Mouse (Mus musculus) neural tube, embryonic 14.5 days (tissue): ENCODE results near the gene Slc35c1. TPM values are rescaled to one million over a fixed set of nuclear protein-coding genes. Genes with fewer than 3 reads are reported as not detected.
A peak's percentile ranks its signal among the peaks of the same experiment; 100 is the strongest.

Source experiments
- ATAC-seq: fragments of 200-750 bp; cut with Nextera tagmentation; 2 replicates; pipeline ENCODE4 v1.8.0; 2017; ENCODE audit warnings: low read depth, mild to moderate bottlenecking, moderate TSS enrichment, moderate library complexity
- H3K27ac ChIP-seq: fragments of 300-500 bp; sonication (generic); 2 replicates; pipeline ENCODE4 v1.5.1; 2014; ENCODE audit warnings: low read depth, mild to moderate bottlenecking, control low read depth, low read length, moderate library complexity, mixed read lengths
- H3K27me3 ChIP-seq: fragments of 300-500 bp; sonication (generic); 2 replicates; pipeline ENCODE4 v1.6.1; 2014; ENCODE audit warnings: low read length; ENCODE audit not compliant: control insufficient read depth, insufficient read depth
- H3K36me3 ChIP-seq: fragments of 300-500 bp; sonication (generic); 2 replicates; pipeline ENCODE4 v1.6.1; 2014; ENCODE audit warnings: low read length, mixed read lengths; ENCODE audit not compliant: control insufficient read depth, insufficient read depth
- H3K4me1 ChIP-seq: fragments of 300-500 bp; sonication (generic); 2 replicates; pipeline ENCODE4 v1.6.1; 2014; ENCODE audit warnings: low read length; ENCODE audit not compliant: control insufficient read depth, insufficient read depth
- H3K4me2 ChIP-seq: fragments of 300-500 bp; sonication (generic); 2 replicates; pipeline ENCODE4 v1.6.1; 2014; ENCODE audit warnings: mild to moderate bottlenecking, low read depth, low read length, control low read depth
- H3K4me3 ChIP-seq: fragments of 300-500 bp; sonication (generic); 2 replicates; pipeline ENCODE4 v1.5.1; 2014; ENCODE audit warnings: low read depth, low read length, control low read depth, mixed read lengths
- H3K9ac ChIP-seq: fragments of 300-500 bp; sonication (generic); replicated peaks from 2 replicates; pipeline ENCODE4 v1.6.1; 2014; ENCODE audit warnings: low read depth, mild to moderate bottlenecking, control low read depth, low read length, mixed read lengths
- H3K9me3 ChIP-seq: fragments of 300-500 bp; sonication (generic); 2 replicates; pipeline ENCODE4 v1.6.1; 2016; ENCODE audit warnings: low read length; ENCODE audit not compliant: control insufficient read depth
- WGBS: fragments of 180-500 bp; shearing (Covaris S2); extraction: QIAGEN DNeasy Blood & Tissue Kit; methylation state at CpG from one replicate; pipeline ENCODE4 v1.1.7; 2014; 5-methylcytosine and 5-hydroxymethylcytosine counted together
- polyA plus RNA-seq: library from polyadenylated mRNA; unstranded; fragments of >200 nt; fragmentation: Nextera tagmentation; extraction: Ambion mirVana; gene quantifications from 2 replicates; pipeline ENCODE4 v1.2.1, GENCODE M21; 2014

The Slc35c1 gene
- polyA plus RNA-seq, 1 experiment from 2014 or later: 15.5 TPM

DNA sequence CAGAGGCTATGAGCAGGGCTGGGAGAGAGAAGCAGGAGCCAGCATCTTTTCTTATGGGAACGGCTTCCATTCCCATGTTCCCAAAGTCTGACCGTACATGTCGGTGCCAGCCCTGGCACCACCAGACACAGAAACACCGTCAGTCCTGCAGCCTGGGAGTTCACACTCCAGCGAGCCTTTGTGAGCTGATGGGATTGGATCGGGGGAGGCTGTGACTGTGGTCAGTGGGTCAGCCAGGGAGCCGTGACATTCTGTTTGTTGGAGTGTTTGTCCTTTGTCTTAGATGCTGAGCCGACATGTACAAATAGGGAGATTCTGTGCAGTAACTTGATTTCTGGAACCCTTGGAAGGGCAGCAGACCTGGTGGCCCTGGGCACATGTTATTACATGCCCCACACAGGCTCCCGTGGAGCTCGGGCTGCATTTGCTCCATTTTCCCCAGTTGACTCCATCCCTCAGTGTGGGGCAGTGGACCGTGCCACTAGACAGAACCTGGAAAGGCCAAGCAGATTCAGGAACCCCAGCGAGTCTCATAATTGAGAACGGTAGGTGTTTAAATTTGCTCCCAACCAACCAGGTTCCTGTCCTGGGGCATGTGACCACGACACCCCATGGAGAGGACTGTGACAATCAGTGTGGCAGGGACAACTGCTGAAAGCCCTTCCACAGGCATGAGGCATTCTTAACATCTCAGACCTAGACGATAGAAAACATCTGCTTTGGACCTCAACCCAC, 33.5 kb upstream of the Slc35c1 start:
- Histone ChIP-seq H3K36me3 (no peaks in the 10 kb centered on the region), H3K4me2 (no peak overlapping the region), H3K27ac (no peak overlapping the region), H3K4me1 (peaks cover 16% of the 10 kb centered on the region), H3K9me3 (no peaks in the 10 kb centered on the region), H3K4me3 (no peak overlapping the region), H3K27me3 (no peaks in the 10 kb centered on the region), H3K9ac (no peak overlapping the region)
- 64% methylated on average over 15 of the region's 15 CpGs for WGBS
- ATAC-seq: no peak

DNA sequence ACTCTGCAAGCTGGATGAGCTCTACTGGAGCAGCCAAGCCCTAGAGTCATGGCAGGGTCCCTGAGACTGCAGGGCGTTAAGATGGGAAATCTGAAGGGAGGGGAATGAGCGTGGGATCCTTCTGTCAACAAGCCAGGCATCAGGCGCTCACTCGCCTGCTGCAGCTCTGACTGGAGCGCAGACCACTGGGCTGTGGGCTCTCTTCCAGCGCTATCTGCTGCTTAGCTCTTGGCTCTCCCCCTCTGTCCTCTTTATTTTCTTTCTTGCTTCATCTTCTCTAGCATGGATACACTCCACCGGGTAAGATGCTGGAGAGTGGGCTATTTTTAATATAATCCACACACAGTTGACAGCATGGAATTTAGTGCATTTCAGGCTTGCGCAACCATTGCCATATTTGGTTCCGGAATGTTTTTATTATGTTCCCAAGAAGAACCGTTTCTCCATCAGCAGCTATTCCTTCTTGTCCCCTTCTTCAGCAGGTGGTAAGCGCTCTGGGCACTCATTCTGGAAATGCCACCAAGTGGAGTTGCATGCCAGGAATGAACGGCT, 31.7 kb upstream of the Slc35c1 start:
- H3K4me2 ChIP-seq: no peak overlapping the region
- no peak overlapping the region for H3K27ac ChIP-seq
- peaks cover 16% of the 10 kb centered on the region for H3K4me1 ChIP-seq
- no peaks in the 10 kb centered on the region for H3K36me3 ChIP-seq
- H3K9me3 ChIP-seq: no peaks in the 10 kb centered on the region
- H3K27me3 ChIP-seq: no peaks in the 10 kb centered on the region
- WGBS: 66% methylated on average over 12 of the region's 12 CpGs
- ATAC-seq: no peak
- H3K4me3 ChIP-seq: no peak overlapping the region
- no peak overlapping the region for H3K9ac ChIP-seq

GRCm38 (mm10) chr2:92490541-92490940, 30.2 kb upstream of the Slc35c1 start:
- no peak overlapping the region for H3K4me2 ChIP-seq
- no peak overlapping the region for H3K4me3 ChIP-seq
- H3K27ac ChIP-seq: no peak overlapping the region
- 85% methylated on average over 10 of the region's 10 CpGs for WGBS
- H3K9me3 ChIP-seq: no peaks in the 10 kb centered on the region
- peaks cover 17% of the 10 kb centered on the region for H3K4me1 ChIP-seq
- H3K27me3 ChIP-seq: no peaks in the 10 kb centered on the region
- no peaks in the 10 kb centered on the region for H3K36me3 ChIP-seq
- no peak for ATAC-seq
- no peak overlapping the region for H3K9ac ChIP-seq

- H3K36me3 ChIP-seq: no peaks in the 10 kb centered on the region
- no peak for ATAC-seq
- H3K4me2 ChIP-seq: no peak overlapping the region
- 81% methylated on average over 8 of the region's 8 CpGs for WGBS
- H3K4me3 ChIP-seq: no peak overlapping the region
- H3K27me3 ChIP-seq: peaks cover 5% of the 10 kb centered on the region
- no peak overlapping the region for H3K9ac ChIP-seq
- H3K4me1 ChIP-seq: 0 out of 2 replicates have a peak, but pooled peaks cover 6% of the 10 kb centered on the region
- no peaks in the 10 kb centered on the region for H3K9me3 ChIP-seq
- H3K27ac ChIP-seq: no peak overlapping the region
Observed at GRCm38 (mm10) chr2:92487791-92488190, 27.5 kb upstream of the Slc35c1 start.

DNA sequence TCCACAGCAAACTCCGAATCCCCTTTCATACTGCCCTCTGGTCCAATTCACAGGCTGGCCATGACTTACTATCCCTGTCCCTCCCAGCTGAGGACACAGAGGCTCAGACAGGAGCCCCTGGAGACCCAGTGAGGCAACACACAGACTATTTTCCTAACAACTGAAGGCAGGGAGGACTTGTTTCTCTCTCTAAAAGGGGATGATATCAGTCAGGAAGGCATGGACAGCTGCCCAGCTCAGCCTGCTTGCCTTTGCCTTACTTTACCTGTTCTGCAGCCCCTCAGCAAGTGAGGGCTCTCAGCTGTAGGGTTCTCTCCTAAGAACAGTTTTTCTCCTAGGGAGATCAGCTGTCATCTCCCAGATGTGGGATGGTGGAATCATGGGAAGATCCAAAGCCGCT, 26.6 kb upstream of the Slc35c1 start:
- 42% methylated on average over 2 of the region's 2 CpGs for WGBS
- Histone ChIP-seq H3K4me2 (no peak overlapping the region), H3K4me3 (no peak overlapping the region), H3K27me3 (peaks cover 5% of the 10 kb centered on the region), H3K36me3 (no peaks in the 10 kb centered on the region), H3K9ac (no peak overlapping the region), H3K4me1 (0 out of 2 replicates have a peak, but pooled peaks cover 6% of the 10 kb centered on the region), H3K9me3 (no peaks in the 10 kb centered on the region), H3K27ac (no peak overlapping the region)
- no peak for ATAC-seq

GRCm38 (mm10) chr2:92486403-92486802, 26.1 kb upstream of the Slc35c1 start:
- Histone ChIP-seq H3K9ac (no peak overlapping the region), H3K27me3 (peaks cover 5% of the 10 kb centered on the region), H3K9me3 (no peaks in the 10 kb centered on the region), H3K4me3 (no peak overlapping the region), H3K27ac (no peak overlapping the region), H3K36me3 (no peaks in the 10 kb centered on the region), H3K4me2 (peak overlapping the region; percentile 27; the same call in 1 of the 2 replicates), H3K4me1 (0 out of 2 replicates have a peak, but pooled peaks cover 6% of the 10 kb centered on the region)
- ATAC-seq: peak; percentile 69; the same call in 1 of the 2 replicates
- WGBS: 1% methylated on average over 11 of the region's 11 CpGs

- Histone ChIP-seq H3K9ac (no peak overlapping the region), H3K4me1 (0 out of 2 replicates have a peak, but pooled peaks cover 6% of the 10 kb centered on the region), H3K4me2 (peak overlapping the region; percentile 27; the same call in 1 of the 2 replicates), H3K9me3 (no peaks in the 10 kb centered on the region), H3K27ac (no peak overlapping the region), H3K36me3 (no peaks in the 10 kb centered on the region), H3K4me3 (no peak overlapping the region), H3K27me3 (peaks cover 5% of the 10 kb centered on the region)
- 6% methylated on average over 15 of the region's 15 CpGs for WGBS
- peak; percentile 63; the same call in 1 of the 2 replicates for ATAC-seq
Observed at GRCm38 (mm10) chr2:92485640-92486295, 25.4 kb upstream of the Slc35c1 start.

- H3K27me3 ChIP-seq: peaks cover 5% of the 10 kb centered on the region
- H3K4me2 ChIP-seq: peak overlapping the region; percentile 8; the same call in 1 of the 2 replicates
- 40% methylated on average over 23 of the region's 23 CpGs for WGBS
- H3K27ac ChIP-seq: no peak overlapping the region
- no peak for ATAC-seq
- no peaks in the 10 kb centered on the region for H3K36me3 ChIP-seq
- H3K4me1 ChIP-seq: 0 out of 2 replicates have a peak, but pooled peaks cover 6% of the 10 kb centered on the region
- H3K4me3 ChIP-seq: no peak overlapping the region
- no peak overlapping the region for H3K9ac ChIP-seq
- H3K9me3 ChIP-seq: no peaks in the 10 kb centered on the region
Observed at GRCm38 (mm10) chr2:92484256-92485025, 24.1 kb upstream of the Slc35c1 start.
